Mouse (Mus musculus): ENCODE results near the gene Gpr152.
"Not testable (repeated sequence)": the region's sequence is repeated elsewhere in the genome, so short reads cannot be mapped to it uniquely, and the experiment has no call there.

Gpr152 gene

DNA sequence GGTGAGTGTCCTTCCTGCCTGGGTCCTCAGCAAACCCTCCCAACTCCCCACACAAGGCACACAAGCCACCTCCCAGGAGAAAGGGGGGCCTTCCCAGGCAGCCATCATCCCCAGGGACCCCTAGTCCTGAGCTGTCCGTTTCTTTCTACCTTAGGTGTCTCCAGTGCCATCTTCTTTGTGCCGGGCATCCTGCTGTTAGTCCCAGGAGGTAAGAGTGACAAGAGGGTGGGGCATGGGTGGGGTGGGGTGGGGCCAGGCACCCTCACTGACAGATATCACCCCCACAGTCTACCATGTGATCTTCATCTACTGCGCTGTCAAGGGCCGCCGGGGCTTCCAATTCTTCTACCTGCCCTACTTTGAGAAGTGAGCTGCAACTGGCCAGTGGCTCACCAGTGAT, 8.5 kb upstream of the Gpr152 start:
- no peak for DNase-seq (ENCODE audit: low spot score in 2 of 2)

GRCm38 (mm10) chr19:4131768-4132167, 7.8 kb upstream of the Gpr152 start:
- DNase-seq (ENCODE audit: low spot score in 2 of 2): no peak

DNA sequence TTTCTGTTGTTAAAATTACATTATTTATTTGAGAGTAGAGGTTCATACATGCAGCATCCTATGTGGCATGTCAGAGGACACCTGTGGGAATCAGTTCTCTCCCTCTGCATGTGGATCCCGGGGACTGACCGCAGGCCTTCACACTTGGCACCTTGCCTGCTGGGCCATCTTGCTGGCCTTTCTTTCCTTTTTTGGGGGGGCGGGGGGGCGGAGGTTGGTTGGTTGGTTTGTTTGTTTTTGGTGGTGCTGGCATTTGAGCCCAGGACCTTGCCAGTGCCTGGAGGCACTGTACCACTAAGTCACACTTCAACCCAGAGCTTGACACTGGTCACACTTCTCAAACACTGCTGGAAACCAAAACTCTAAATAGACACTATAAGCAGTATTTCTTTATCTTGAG, 5.2 kb upstream of the Gpr152 start:
- DNase-seq (ENCODE audit: low spot score in 2 of 2): no peak

GRCm38 (mm10) chr19:4135229-4135962, 4.2 kb upstream of the Gpr152 start:
- not testable (repeated sequence) for DNase-seq (ENCODE audit: low spot score in 2 of 2)

GRCm38 (mm10) chr19:4135963-4136345, 3.6 kb upstream of the Gpr152 start:
- not testable (repeated sequence) for DNase-seq (ENCODE audit: low spot score in 2 of 2)

- DNase-seq (ENCODE audit: low spot score in 2 of 2): no peak
Observed at GRCm38 (mm10) chr19:4136463-4136862, 3.1 kb upstream of the Gpr152 start.

DNA sequence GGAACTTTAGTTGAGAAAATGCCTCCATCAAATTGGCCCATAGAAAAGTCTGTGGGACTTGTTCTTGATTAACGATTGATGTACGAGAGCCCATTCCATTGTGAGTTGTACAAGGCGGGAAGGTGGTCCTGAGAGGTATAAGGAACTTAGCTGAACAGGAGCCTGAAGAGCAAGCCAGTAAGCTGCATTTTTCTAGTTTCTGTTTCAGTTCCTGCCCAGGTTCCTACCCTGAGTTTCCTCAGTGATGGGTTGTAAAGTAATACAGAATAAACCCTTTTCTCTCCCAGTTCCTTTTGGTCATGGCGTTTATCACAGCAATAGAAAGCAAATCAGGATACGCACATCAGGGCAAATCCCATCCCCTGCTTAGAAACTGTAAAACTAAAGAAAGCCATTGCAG, 1.7 kb upstream of the Gpr152 start:
- no peak for DNase-seq (ENCODE audit: low spot score in 2 of 2)

DNA sequence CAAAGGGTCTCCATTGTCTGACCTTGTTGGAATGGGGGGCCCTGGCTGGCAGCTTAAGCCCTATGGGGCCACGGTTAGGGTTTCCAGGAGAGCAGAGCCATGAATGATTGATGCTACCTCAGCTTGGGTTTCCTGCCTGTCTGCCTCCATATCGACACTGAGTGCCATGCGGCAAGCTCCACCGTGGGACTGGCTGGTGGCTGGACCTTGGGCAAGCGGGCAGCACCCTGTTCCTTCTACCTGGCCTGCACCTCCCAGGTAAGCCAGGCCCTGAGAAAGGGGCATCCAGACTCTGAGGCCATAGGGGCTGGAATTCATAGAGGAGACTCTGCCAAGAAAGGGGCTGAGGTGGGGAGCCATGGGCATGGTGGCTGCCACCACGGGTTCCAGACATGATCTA, 560 bp downstream of the Gpr152 start:
- DNase-seq (ENCODE audit: low spot score in 2 of 2): no peak

GRCm38 (mm10) chr19:4142416-4143173, 3.0 kb downstream of the Gpr152 start:
- no peak for DNase-seq (ENCODE audit: low spot score in 2 of 2)

GRCm38 (mm10) chr19:4143759-4144268, 4.2 kb downstream of the Gpr152 start, which contains the start of gene Cabp4:
TSS of gene Cabp4 (minus strand) at chr19:4144033.
- DNase-seq (ENCODE audit: low spot score in 2 of 2): no peak

DNA sequence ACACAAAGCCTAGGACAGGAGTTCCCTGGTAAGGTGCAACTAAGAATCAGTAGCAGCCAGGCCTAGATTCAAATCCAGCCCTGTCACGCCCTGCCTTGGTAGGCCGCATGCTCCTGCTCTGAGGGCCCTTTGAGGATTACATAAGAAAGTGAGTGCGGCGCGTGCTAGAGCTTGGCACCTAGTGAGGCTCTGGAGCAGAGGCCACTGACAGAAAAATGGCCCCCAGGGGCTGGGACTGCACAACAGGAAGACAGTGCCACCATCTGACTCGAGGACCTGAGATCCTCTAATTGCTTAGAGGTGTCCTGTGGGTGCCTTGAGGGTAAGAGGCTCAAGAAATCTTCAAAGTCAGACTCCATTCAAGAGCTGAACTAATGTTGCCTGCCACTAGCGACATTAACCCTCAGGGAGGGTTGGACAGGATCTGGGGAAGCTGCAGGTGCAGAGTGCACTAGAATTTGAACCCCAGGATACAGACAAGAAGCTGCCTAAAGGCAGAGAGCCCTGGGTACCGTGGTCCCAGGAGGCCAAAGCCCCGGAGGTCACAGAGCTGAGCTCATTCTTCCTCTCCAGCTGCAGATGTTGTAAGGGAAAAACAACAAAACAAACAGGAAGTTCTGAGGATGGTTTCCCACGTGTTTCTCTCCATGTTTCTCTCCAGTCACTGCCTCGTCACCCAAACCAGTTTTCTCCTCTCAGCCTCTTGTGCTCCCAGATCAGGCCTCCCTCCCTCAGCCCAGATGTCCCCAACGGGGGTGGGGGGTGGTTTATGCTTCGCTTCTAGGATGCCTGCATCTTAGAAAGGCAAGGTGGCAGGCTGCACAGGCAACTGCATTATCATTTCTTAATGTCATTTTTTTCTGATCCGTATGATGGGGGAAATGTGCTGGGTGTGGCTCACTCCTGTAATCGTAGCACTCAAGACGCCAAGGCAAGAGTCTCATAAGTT, 5.2 kb downstream of the Gpr152 start:
- DNase-seq (ENCODE audit: low spot score in 2 of 2): peak in 1 of 2 experiments; percentile 75

GRCm38 (mm10) chr19:4145936-4146335, 6.3 kb downstream of the Gpr152 start:
- no peak for DNase-seq (ENCODE audit: low spot score in 2 of 2)

DNA sequence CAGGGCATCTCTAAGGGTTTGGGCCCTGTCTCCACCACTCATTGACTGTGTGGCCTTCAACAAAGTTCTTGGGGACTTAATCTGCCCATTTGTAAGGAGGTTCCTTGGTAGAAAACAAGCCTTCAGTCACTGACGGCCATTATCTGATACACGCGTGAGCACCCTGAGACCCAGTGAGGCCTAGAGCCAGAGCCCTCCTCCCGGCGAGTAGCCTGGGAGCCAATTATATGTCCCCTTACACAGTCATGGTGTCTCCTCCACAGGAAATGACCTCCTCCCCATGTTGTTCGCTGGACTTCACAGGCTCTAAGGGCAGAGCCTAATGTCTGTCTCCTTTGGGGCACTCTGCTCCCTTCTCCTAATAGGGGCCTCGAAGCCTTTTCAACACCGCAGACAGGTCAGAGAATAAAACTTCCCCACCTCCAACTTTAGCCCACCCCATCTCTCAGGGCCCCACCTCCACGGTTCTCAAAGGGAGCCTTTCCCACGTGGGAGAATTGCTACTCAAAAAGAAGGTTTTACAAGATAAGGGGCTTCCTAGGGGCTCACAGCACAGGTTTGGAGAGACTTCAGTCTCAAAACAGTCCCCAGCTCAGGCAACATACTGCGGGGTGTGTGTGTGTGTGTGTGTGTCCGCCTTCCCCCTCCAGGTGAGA, 6.9 kb downstream of the Gpr152 start:
- no peak for DNase-seq (ENCODE audit: low spot score in 2 of 2)

DNA sequence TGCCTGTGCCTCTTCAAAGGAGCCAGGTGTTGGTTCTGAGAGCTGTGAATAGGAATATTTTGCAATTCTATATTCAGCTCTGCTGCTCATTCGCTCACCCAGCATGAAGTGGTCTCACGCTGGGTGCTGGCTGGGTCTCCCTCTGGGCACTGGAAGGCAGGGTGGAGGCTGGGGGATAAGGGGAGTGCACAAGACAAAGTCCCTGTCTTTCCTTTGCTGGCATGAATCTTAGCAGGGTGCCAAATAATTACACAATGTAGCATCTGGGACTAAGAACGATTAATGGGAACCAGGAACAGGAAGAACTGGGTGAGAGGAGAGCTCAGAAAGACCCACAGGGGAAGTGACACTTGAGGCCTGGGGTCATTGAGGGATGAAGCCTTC, 7.4 kb downstream of the Gpr152 start:
- no peak for DNase-seq (ENCODE audit: low spot score in 2 of 2)

DNA sequence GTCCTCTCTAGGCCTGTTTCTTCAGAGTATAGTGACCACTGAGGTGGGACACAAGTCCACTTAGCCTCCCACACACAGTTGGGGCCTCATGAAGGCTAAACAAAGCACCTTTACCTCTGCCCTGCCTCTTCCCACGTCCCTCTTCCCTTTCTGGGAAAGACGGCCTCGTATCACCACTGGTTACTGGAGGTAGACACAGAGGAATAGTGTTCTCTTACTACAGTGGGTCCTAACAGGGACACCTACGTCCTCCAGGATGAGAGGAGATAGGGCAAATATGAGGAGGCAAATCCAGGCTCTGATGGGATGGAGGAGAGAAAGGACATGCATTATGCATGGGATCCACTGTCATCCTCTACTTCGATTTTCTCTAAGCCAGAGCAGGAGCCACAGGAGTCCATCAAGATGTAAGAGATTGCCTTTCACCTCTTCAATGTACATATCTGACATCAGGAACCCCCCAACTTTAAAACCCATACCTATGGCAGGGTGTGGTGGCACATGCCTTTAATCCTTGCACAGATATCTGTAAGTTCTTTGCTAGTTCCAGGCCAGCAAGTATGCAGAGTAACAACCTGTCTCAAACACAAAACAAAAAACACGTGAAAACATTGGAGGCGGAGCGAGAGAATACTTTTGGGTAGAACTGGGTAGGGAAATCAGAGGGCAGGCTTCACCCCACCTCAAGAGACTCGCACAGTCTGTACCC, 8.3 kb downstream of the Gpr152 start:
- DNase-seq (ENCODE audit: low spot score in 2 of 2): no peak

- peak; percentile 97 to 98 for DNase-seq (ENCODE audit: low spot score in 2 of 2)
Observed at GRCm38 (mm10) chr19:4148491-4148806, 8.9 kb downstream of the Gpr152 start, which contains the start of gene Coro1b. TSS of gene Coro1b (plus strand) at chr19:4148619.

DNA sequence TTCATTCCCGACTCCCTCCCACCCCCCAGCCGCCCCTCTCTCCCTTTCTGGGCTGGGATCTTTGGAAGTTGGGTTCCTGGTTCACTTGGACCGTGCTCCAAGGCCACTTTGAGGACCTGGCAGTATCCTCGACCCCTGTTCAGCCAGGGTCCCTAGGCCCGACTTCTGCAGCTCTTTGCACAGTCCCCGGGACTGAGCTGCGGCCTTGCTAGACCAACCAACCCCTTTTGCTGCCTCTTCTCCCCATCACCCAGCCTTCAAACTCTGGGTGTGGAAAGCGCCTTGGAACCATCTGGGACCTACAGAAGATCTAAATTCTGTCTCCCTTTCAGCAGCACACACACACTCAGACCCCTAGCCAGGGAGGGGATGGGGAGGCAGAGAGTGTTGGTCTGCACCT, 9.2 kb downstream of the Gpr152 start:
- DNase-seq (ENCODE audit: low spot score in 2 of 2): no peak

DNA sequence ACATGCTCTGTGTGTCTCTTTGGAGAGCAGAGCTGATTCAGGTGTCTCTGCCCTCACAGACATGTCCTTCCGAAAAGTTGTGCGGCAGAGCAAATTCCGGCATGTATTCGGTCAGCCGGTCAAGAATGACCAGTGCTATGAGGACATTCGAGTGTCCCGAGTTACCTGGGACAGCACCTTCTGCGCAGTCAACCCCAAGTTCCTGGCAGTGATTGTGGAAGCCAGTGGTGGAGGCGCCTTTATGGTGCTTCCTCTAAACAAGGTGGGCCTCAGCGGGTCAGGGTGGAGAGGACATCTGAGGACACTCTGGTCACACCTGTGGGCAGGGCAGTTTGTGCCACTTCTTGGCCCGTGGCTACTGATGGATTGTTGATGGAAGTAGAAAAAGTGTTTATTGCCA, 9.7 kb downstream of the Gpr152 start:
- DNase-seq (ENCODE audit: low spot score in 2 of 2): no peak

GRCm38 (mm10) chr19:4149764-4150461, 10.3 kb downstream of the Gpr152 start:
- no peak for DNase-seq (ENCODE audit: low spot score in 2 of 2)

Data from heart, adult 9 months (tissue).